Mouse (Mus musculus): ENCODE data around the gene Lsr.
"Not testable (repeated sequence)": the region's sequence is repeated elsewhere in the genome, so short reads cannot be mapped to it uniquely, and the experiment has no call there.

Lsr gene

GRCm38 (mm10) chr7:30935422-30936099 is 37.7 kb downstream of the Lsr start:
- not testable (repeated sequence) for DNase-seq (ENCODE audit: low spot score)

- DNase-seq (ENCODE audit: low spot score), result not testable (repeated sequence)
Observed at GRCm38 (mm10) chr7:30924581-30924980, 48.7 kb downstream of the Lsr start, which contains the start of gene Hamp2. Gene Hamp2, minus strand, starts transcription at chr7:30924681.

GRCm38 (mm10) chr7:30924071-30924470 is 49.2 kb downstream of the Lsr start:
- DNase-seq (ENCODE audit: low spot score), result no peak

GRCm38 (mm10) chr7:30922490-30922889 is 50.8 kb downstream of the Lsr start:
- DNase-seq (ENCODE audit: low spot score), result not testable (repeated sequence)

- no peak for DNase-seq (ENCODE audit: low spot score)
Observed at GRCm38 (mm10) chr7:30920217-30920616, 53.0 kb downstream of the Lsr start.

- no peak for DNase-seq (ENCODE audit: low spot score)
Observed at GRCm38 (mm10) chr7:30917219-30917618, 56.0 kb downstream of the Lsr start.

- peak; percentile 55 for DNase-seq (ENCODE audit: low spot score)
Observed at GRCm38 (mm10) chr7:30916713-30917112, 56.6 kb downstream of the Lsr start.

- peak; percentile 53 for DNase-seq (ENCODE audit: low spot score)
Observed at GRCm38 (mm10) chr7:30914732-30915131, 58.5 kb downstream of the Lsr start, which contains the start of gene Mag. Gene Mag, minus strand, starts transcription at chr7:30914873.

- DNase-seq (ENCODE audit: low spot score), result no peak
Observed at GRCm38 (mm10) chr7:30909773-30910172, 63.5 kb downstream of the Lsr start.

- DNase-seq (ENCODE audit: low spot score), result no peak
Observed at GRCm38 (mm10) chr7:30908992-30909431, 64.3 kb downstream of the Lsr start.

GRCm38 (mm10) chr7:30908277-30908991 is 64.8 kb downstream of the Lsr start:
- DNase-seq (ENCODE audit: low spot score), result no peak
